Mouse (Mus musculus) activated CD4-positive, CD25-positive, alpha-beta regulatory T cell (primary cell): Measurements from ENCODE around the gene Zfp296. TPM values are rescaled to one million over a fixed set of nuclear protein-coding genes. Genes with fewer than 3 reads are reported as not detected.

Experiments
- polyA plus RNA-seq, 2 experiments: library from polyadenylated mRNA; unstranded; fragments of 100-300 nt; shearing (Covaris generic); gene quantifications; one replicate each; pipeline ENCODE4 v1.2.1; 2017

The Zfp296 gene
- polyA plus RNA-seq = 1 to 10 TPM; 1.1 to 2.9 TPM

DNA sequence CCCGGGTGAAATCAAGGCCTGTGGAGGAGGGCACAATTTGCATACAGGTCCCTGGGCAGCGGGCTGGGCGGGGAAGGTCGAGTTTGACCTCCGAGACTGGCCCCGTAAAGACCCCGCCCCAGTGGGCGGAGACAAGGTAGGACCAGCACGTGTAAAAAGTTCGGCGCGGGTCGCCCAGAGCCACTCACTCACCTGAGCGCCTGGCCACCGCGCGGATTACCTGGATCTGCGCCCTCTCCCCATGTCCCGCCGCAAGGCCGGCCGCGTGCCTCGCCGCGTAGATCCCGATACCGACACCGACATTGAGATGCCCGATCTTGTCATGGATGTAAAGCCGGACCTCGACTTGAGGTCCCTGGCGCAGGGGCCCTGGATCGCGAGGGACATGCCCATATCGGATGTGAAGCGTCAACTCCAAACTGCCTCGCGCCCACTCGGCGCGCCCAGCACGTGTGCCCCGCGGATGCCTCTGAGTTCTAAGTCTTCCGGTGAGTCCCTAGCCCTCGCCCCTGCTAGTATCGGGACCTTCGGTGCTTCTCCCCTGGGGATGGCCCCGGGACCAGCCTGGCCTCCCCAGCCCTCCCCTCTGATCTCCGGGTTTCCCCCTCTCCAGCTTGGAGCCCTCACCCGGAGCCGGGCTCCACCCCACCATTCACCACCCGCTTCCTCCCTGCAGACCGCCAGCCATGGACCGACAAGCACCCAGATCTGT is at the start of gene Zfp296, which contains the start of gene Gemin7:
Gene Zfp296 (plus strand): TSS at position 147 of the 712 bp plus-strand sequence.
Gene Gemin7 (minus strand): TSS at position 455 of the 712 bp plus-strand sequence.

DNA sequence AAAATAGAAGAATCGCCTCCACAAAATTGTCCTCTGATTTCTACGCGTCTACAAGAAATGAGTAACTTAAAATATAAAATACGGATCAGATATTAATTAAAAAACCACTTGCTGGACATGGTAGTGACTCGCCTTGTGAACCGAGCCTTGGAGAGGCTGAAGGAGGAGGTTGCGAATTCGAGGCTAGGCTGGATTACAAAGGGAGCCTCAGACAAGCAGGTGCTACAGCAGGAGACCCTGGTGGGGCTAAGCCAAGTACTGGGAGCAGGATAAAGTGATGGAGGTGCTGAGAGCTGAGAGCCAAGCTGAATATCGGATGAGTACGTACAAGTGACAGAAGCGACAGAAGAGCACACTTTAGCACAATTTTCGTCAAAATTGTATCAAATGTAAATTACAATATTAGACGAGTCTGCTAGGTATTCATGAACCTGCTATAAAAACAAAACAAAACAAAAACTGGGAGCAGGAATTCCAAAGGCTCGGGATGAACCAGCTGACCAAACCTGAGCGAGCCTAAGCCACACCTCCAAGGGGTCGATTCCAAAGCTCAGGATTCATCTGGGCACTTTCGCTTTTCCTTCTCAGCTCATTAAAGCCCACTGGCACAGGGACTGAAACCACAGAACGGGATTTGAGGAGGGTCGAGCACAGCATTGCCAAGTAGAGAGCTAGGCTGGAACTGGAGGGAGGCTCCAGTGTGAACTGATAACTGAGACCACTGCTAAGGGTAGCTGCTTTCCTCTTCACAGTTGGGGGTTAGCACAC is 14.3 kb upstream of the Zfp296 start, which contains the start of gene Ppp1r37:
Gene Ppp1r37 (minus strand): TSS at position 434 of the 768 bp plus-strand sequence.

DNA sequence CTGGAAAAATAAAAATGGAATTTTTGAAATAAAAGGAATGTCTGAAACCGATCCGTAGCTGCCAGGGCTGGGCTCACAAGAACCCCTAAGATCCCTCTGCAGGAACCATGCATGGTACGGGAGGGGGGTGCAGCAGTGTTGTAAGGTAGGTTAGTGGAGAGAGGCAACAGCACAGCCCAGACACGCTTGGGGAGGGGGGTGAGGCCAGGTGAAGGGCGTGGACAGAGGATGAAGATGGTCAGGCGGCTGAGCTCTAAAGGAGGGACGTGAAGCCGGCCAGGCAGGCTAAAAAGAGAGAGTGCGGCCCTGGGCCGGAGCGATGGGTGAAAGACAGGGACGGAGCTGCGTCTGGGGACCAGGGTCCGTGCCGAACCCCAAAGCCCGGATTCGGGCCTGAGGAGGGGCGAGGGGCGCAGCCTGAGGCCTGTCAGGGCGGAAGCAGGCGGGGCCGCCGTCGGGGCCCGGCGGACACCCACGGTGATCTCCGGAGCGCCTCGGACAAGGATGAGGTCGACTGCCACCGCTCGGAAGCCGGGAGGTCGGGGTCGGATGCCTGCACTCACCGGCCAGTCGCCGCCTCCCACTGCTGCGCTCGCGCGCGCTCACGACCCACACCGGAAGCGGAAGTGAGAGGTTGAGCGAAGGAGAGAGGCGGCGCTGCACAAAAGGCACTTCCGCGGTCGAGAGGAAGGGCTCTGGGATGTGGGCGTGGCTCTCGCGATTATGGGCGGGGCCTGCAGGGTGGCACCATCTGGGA is 26.9 kb downstream of the Zfp296 start, which contains the start of gene Clasrp:
Gene Clasrp (minus strand): TSS at position 638 of the 757 bp plus-strand sequence.

DNA sequence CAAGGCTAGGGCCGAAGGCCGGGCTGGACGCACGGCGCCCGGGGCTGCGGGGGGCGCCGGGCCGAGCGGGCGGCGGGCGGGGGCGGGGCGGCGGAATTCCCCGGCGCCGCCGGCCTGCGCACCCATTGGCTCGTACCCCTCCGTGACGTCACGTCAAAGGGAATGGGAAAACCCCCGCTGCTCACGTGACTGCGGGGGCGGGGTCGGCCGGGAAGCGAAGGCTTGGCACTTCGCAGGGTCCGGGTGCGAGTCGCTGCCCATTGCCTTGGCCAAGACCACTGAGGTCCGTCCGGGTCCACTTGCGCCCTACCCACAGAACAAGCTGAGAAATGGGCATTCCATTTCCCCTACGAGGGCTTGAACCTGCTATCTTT is 52.3 kb downstream of the Zfp296 start, which contains the start of gene Relb:
Gene Relb (minus strand): TSS at position 78 of the 374 bp plus-strand sequence.

Other genes starting within 250 kb of the Zfp296 start
- 10 to 100 TPM; 74.5 to 80.7 TPM for gene Ercc1, start 232.5 kb upstream of the Zfp296 start, polyA plus RNA-seq
- 10 to 100 TPM; 10.2 to 19.7 TPM for gene Cd3eap, start 217.8 kb upstream of the Zfp296 start, polyA plus RNA-seq
- under 1 TPM; 0.32 to 0.49 TPM for gene Ppp1r13l, start 217.5 kb upstream of the Zfp296 start, polyA plus RNA-seq
- gene Ercc2, start 195.3 kb upstream of the Zfp296 start, polyA plus RNA-seq = 1 to 10 TPM; 5.6 to 7.5 TPM
- gene Klc3, start 173.2 kb upstream of the Zfp296 start, polyA plus RNA-seq = 10 to 100 TPM; 19.5 to 32.4 TPM
- not detected for gene Ckm, start 172.5 kb upstream of the Zfp296 start, polyA plus RNA-seq
- 10 to 100 TPM in 1 of 2 experiments, 1 to 10 TPM in 1; 6.8 to 12.1 TPM for gene Mark4, start 118.5 kb upstream of the Zfp296 start, polyA plus RNA-seq
- under 1 TPM in 1 of 2 experiments, not detected in 1; 0.49 TPM for gene Exoc3l2, start 114.0 kb upstream of the Zfp296 start, polyA plus RNA-seq
- 10 to 100 TPM; 11.1 to 14.2 TPM for gene Bloc1s3, start 68.9 kb upstream of the Zfp296 start, polyA plus RNA-seq
- gene Trappc6a, start 68.9 kb upstream of the Zfp296 start, polyA plus RNA-seq = 100 to 1,000 TPM in 1 of 2 experiments, 10 to 100 TPM in 1; 98.1 to 104 TPM
- gene Nkpd1, start 59.4 kb upstream of the Zfp296 start, polyA plus RNA-seq = under 1 TPM in 1 of 2 experiments, not detected in 1; 0.44 TPM
- 10 to 100 TPM; 12.9 to 14.4 TPM for gene Ppp1r37, start 14.2 kb upstream of the Zfp296 start, polyA plus RNA-seq
- gene Gemin7, start 308 bp downstream of the Zfp296 start, polyA plus RNA-seq = 100 to 1,000 TPM; 115 to 131 TPM
- 10 to 100 TPM; 49.2 to 49.9 TPM for gene Clasrp, start 27.2 kb downstream of the Zfp296 start, polyA plus RNA-seq
- gene Relb, start 52.2 kb downstream of the Zfp296 start, polyA plus RNA-seq = 10 to 100 TPM; 76.1 to 91.6 TPM
- gene Clptm1, start 87.7 kb downstream of the Zfp296 start, polyA plus RNA-seq = 100 to 1,000 TPM; 114 to 162 TPM
- under 1 TPM in 1 of 2 experiments, not detected in 1; 0.38 TPM for gene Apoc2, start 100.7 kb downstream of the Zfp296 start, polyA plus RNA-seq
- not detected for gene Gm44805, start 104.1 kb downstream of the Zfp296 start, polyA plus RNA-seq
- under 1 TPM in 1 of 2 experiments, not detected in 1; 0.53 TPM for gene Apoc4, start 104.2 kb downstream of the Zfp296 start, polyA plus RNA-seq
- 1 to 10 TPM in 1 of 2 experiments, under 1 TPM in 1; 0.67 to 3.8 TPM for gene Apoc1, start 115.4 kb downstream of the Zfp296 start, polyA plus RNA-seq
- 10 to 100 TPM; 30.0 to 92.3 TPM for gene Apoe, start 121.9 kb downstream of the Zfp296 start, polyA plus RNA-seq
- gene Tomm40, start 138.2 kb downstream of the Zfp296 start, polyA plus RNA-seq = 100 to 1,000 TPM in 1 of 2 experiments, 10 to 100 TPM in 1; 61.9 to 105 TPM
- 1 to 10 TPM in 1 of 2 experiments, under 1 TPM in 1; 0.47 to 1.9 TPM for gene Nectin2, start 173.2 kb downstream of the Zfp296 start, polyA plus RNA-seq
- gene Bcam, start 193.7 kb downstream of the Zfp296 start, polyA plus RNA-seq = 1 to 10 TPM; 5.2 to 5.4 TPM
- gene Cblc, start 219.5 kb downstream of the Zfp296 start, polyA plus RNA-seq = 1 to 10 TPM in 1 of 2 experiments, not detected in 1; 1.4 TPM
- gene Bcl3, start 245.5 kb downstream of the Zfp296 start, polyA plus RNA-seq = 100 to 1,000 TPM; 131 to 135 TPM